Mouse (Mus musculus) spleen, adult 10 weeks (tissue): ENCODE measurements around the gene Pqlc3. TPM values are rescaled to one million over a fixed set of nuclear protein-coding genes. Genes with fewer than 3 reads are reported as not detected.

Experiments used
- polyA plus RNA-seq: library from polyadenylated mRNA; stranded (reverse); fragments of 350-450 nt; fragmentation: Illumina TruSeq; extraction: RNeasy Lipid Tissue Mini Kit (QIAGEN cat#74804); gene quantifications from one replicate; pipeline ENCODE4 v1.2.3, GENCODE M21; 2015; ENCODE audit warnings: low replicate concordance; ENCODE audit not compliant: insufficient read depth

The Pqlc3 gene
- 52.8 TPM for polyA plus RNA-seq

GRCm38 (mm10) chr12:16999739-17000497 lies at the start of gene Pqlc3:
TSS of gene Pqlc3 (minus strand) at chr12:17000408.

GRCm38 (mm10) chr12:17011100-17011870 lies 11.1 kb upstream of the Pqlc3 start, which contains the start of gene 2410004P03Rik:
TSS of gene 2410004P03Rik (minus strand) at chr12:17011727.

Other genes starting within 250 kb of the Pqlc3 start
- gene Greb1, start 199.5 kb downstream of the Pqlc3 start, polyA plus RNA-seq = 0.69 TPM
- gene E2f6, start 189.4 kb downstream of the Pqlc3 start, polyA plus RNA-seq = 23.0 TPM
- 60.3 TPM for gene Rock2, start 105.5 kb downstream of the Pqlc3 start, polyA plus RNA-seq
- 0.26 TPM for gene 2410004P03Rik, start 11.3 kb upstream of the Pqlc3 start, polyA plus RNA-seq
- gene Kcnf1, start 176.5 kb upstream of the Pqlc3 start, polyA plus RNA-seq = 0.08 TPM